Mouse (Mus musculus) liver, adult 2 months (tissue): ENCODE measurements around the gene Wdr89.

Source experiments
- CTCF ChIP-seq: fragments of 200-500 bp; IDR thresholded peaks from 2 replicates; pipeline ENCODE4 v1.5.1; 2011; ENCODE audit warnings: low read depth, low read length, control low read depth
- POLR2A ChIP-seq: fragments of 200-500 bp; IDR thresholded peaks from 2 replicates; pipeline ENCODE4 v1.6.1; 2011; ENCODE audit warnings: low read length, control low read depth; ENCODE audit not compliant: insufficient read depth; ENCODE audit errors: extremely low read depth

DNA sequence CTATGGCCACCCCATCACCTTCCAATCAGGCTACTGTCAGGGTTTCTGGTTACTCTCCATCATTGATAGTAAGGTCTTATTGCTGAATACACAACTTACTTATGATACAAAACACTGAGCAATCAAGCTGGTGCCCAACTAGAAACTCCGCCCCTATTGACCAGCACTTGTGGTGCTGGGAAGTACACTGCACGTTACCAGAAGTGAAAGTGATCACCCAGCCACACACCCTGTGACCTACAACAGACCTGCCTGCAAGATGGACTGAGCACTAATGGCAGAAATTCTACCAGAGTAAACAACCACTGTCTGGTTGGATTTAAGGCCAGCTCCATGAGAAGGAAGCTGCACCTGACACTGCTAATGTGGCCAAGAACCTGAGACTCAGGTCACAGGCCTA is 31.0 kb downstream of the Wdr89 start:
- TF ChIP-seq CTCF, result no peak
- TF ChIP-seq POLR2A, result no peak
